Mouse (Mus musculus): ENCODE measurements around the gene Pcnx2.

Gene Pcnx2

GRCm38 (mm10) chr8:125711514-125711913 lies 186.6 kb downstream of the Pcnx2 start:
- DNase-seq (ENCODE audit: low spot score in 2 of 2), result no peak

GRCm38 (mm10) chr8:125709171-125709570 lies 188.9 kb downstream of the Pcnx2 start:
- no peak for DNase-seq (ENCODE audit: low spot score in 2 of 2)

GRCm38 (mm10) chr8:125705816-125706215 lies 192.3 kb downstream of the Pcnx2 start:
- DNase-seq (ENCODE audit: low spot score in 2 of 2), result no peak

GRCm38 (mm10) chr8:125704434-125704833 lies 193.7 kb downstream of the Pcnx2 start:
- no peak for DNase-seq (ENCODE audit: low spot score in 2 of 2)

GRCm38 (mm10) chr8:125702868-125703473 lies 195.1 kb downstream of the Pcnx2 start:
- DNase-seq (ENCODE audit: low spot score in 2 of 2), result no peak
